Mouse (Mus musculus) gastrocnemius, adult 18-20 months (tissue): ENCODE measurements at regions not wholly inside any gene's neighbourhood (a gene's known extent, or its start where the extent isn't known, plus 50 kb on each side); places are given as distances from the start of the nearest gene placed in this dataset.

ENCODE experiments used
- DNase-seq: peaks from one replicate; pipeline ENCODE4 v3.0.0; 2021; ENCODE audit warnings: low spot score

GRCm38 (mm10) chr5:28567341-28567905 is 100.4 kb upstream of the Shh start:
- DNase-seq = no peak

- no peak for DNase-seq
Observed at GRCm38 (mm10) chr5:28563401-28563800, 96.3 kb upstream of the Shh start.

- no peak for DNase-seq
Observed at GRCm38 (mm10) chr5:28562917-28563316, 95.9 kb upstream of the Shh start.

GRCm38 (mm10) chr5:28553543-28553942 is 86.5 kb upstream of the Shh start:
- no peak for DNase-seq

GRCm38 (mm10) chr5:28530202-28530855 is 63.3 kb upstream of the Shh start:
- no peak for DNase-seq

GRCm38 (mm10) chr5:28526435-28526834 is 59.4 kb upstream of the Shh start:
- DNase-seq = no peak

GRCm38 (mm10) chr5:28520800-28521707 is 54.0 kb upstream of the Shh start:
- DNase-seq = peak; percentile 26

- no peak for DNase-seq
Observed at GRCm38 (mm10) chr5:28519059-28519543, 52.0 kb upstream of the Shh start.
